Mouse (Mus musculus) E14TG2a.4 (cell line): ENCODE results near the gene Dcpp2.
"Not testable (repeated sequence)": the region's sequence is repeated elsewhere in the genome, so short reads cannot be mapped to it uniquely, and the experiment has no call there.

ENCODE experiments used
- H3K27me3 ChIP-seq: 2 replicates; pipeline ENCODE4 v1.6.1; 2014; ENCODE audit warnings: low read length, control low read depth; ENCODE audit not compliant: insufficient read depth
- H3K36me3 ChIP-seq: 2 replicates; pipeline ENCODE4 v1.6.1; 2014; ENCODE audit warnings: low read length, control low read depth; ENCODE audit not compliant: insufficient read depth
- H3K4me1 ChIP-seq: replicated peaks from 2 replicates; pipeline ENCODE4 v1.6.1; 2014; ENCODE audit warnings: low read depth, low read length, control low read depth
- H3K4me3 ChIP-seq: replicated peaks from 2 replicates; pipeline ENCODE4 v1.5.1; 2014; ENCODE audit warnings: mild to moderate bottlenecking, low read length
- H3K9me3 ChIP-seq: 2 replicates; pipeline ENCODE4 v1.6.1; 2014; ENCODE audit warnings: low read length, control low read depth
- CTCF ChIP-seq: conservative IDR thresholded peaks from 2 replicates; pipeline ENCODE4 v1.5.1; 2014; ENCODE audit warnings: low read length
- NANOG ChIP-seq: IDR thresholded peaks from 2 replicates; pipeline ENCODE4 v1.6.1; 2014; ENCODE audit warnings: borderline replicate concordance, low read length, mixed read lengths
- POU5F1 ChIP-seq: IDR thresholded peaks from 2 replicates; pipeline ENCODE4 v1.6.1; 2014; ENCODE audit warnings: low read length, borderline replicate concordance

Gene Dcpp2

DNA sequence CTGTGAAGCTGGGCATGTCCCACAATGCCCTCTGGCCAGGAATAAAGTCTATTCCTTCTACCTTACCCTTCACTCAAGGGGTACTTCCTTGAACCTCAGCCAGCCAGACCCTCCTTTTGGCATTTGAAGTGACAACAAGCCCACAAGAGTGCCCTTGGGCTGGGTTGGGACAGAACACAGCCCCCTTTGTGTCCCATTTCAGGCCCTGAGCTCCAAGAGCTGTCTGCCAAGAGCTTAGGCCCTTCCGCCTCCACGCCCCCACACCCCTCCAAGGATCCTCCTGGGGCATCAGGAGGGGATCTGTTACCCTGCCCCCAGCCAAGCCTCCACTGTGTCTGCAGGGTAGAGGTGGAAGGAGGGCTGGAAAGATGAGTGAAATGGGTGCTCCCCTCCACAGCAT lies 3.5 kb upstream of the Dcpp2 start:
- Histone ChIP-seq H3K4me3 (no peak overlapping the region), H3K27me3 (no peaks in the 10 kb centered on the region), H3K9me3 (peaks cover 38% of the 10 kb centered on the region), H3K36me3 (no peaks in the 10 kb centered on the region), H3K4me1 (no peaks in the 10 kb centered on the region)
- TF ChIP-seq NANOG (no peak), CTCF (no peak), POU5F1 (no peak)

GRCm38 (mm10) chr17:23917158-23917557 lies 36.5 kb downstream of the Dcpp2 start, which contains the start of gene Dcpp3:
TSS of gene Dcpp3 (plus strand) at chr17:23917458.
- not testable (repeated sequence) for H3K9me3 ChIP-seq, H3K4me3 ChIP-seq, H3K27me3 ChIP-seq, H3K36me3 ChIP-seq, H3K4me1 ChIP-seq

GRCm38 (mm10) chr17:23924531-23925007 lies 43.9 kb downstream of the Dcpp2 start:
- peak overlapping the region; percentile 66 for H3K4me3 ChIP-seq
- TF ChIP-seq POU5F1 (no peak), CTCF (no peak), NANOG (no peak)
- H3K27me3 ChIP-seq = no peaks in the 10 kb centered on the region
- peaks cover 51% of the 10 kb centered on the region for H3K9me3 ChIP-seq
- H3K4me1 ChIP-seq = no peaks in the 10 kb centered on the region
- H3K36me3 ChIP-seq = no peaks in the 10 kb centered on the region

- Histone ChIP-seq H3K27me3 (no peaks in the 10 kb centered on the region), H3K4me3 (peak overlapping the region; percentile 66), H3K4me1 (no peaks in the 10 kb centered on the region), H3K36me3 (no peaks in the 10 kb centered on the region), H3K9me3 (peaks cover 56% of the 10 kb centered on the region)
- no peak for TF ChIP-seq NANOG
These were observed 44.4 kb downstream of the Dcpp2 start for GRCm38 (mm10) chr17:23925090-23925493.

DNA sequence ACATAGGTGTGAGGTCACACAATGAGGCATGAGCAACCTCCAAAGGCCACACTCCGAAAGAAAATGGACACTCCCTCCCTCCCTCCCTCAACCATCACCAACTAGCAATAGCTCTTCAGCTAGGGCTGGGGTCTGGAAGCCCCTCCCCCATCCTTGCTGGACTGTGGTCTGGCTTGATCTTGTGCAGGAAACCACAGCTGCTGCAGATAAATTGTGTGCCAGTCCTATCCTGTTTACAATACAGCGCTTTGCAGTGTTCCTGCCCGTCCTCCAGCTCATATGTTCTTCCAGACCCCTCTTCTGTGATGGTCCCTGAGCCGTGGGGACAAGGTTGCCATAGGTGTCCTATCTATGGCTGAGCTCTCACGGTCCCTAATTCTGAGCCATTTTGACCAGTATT lies 50.5 kb downstream of the Dcpp2 start:
- no peaks in the 10 kb centered on the region for H3K27me3 ChIP-seq
- no peak overlapping the region for H3K4me3 ChIP-seq

GRCm38 (mm10) chr17:23941372-23941771 lies 60.7 kb downstream of the Dcpp2 start, which contains the start of gene Sbp:
TSS of gene Sbp (plus strand) at chr17:23941672.
- H3K4me3 ChIP-seq = no peak within 1 kb of the TSS
- no peaks in the 10 kb centered on the region for H3K36me3 ChIP-seq
- TF ChIP-seq POU5F1 = no peak
- TF ChIP-seq NANOG = no peak

More for the DNA sequence above, 50.5 kb downstream of the Dcpp2 start:
- H3K4me1 ChIP-seq = no peaks in the 10 kb centered on the region
- no peaks in the 10 kb centered on the region for H3K36me3 ChIP-seq
- no peak for TF ChIP-seq NANOG
- TF ChIP-seq CTCF = no peak
- no peak for TF ChIP-seq POU5F1
- peaks cover 47% of the 10 kb centered on the region for H3K9me3 ChIP-seq

DNA sequence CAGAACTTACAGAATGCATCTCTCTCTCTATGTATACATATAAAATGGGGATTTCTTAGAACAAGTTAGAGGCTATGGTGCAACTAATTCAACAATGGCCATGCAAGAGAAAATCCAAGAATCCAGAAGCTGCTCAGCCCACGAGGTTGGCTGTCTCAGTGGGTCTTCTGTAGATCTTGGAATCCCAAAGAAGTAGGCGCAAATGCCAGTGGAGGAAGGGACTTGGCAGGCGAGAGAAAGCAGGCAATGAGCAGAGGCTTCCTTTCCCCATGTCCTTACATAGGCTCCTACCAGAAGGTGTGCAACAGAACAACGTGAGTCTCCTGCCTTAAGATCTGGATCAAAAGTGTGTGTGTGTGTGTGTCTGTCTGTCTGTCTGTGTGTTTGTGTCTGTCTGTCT lies 66.8 kb downstream of the Dcpp2 start:
- H3K4me1 ChIP-seq, H3K36me3 ChIP-seq, H3K9me3 ChIP-seq, H3K27me3 ChIP-seq, H3K4me3 ChIP-seq: not testable (repeated sequence)

More at GRCm38 (mm10) chr17:23941372-23941771, 60.7 kb downstream of the Dcpp2 start, which contains the start of gene Sbp:
- Histone ChIP-seq H3K9me3 (no peaks in the 10 kb centered on the region), H3K4me1 (no peaks in the 10 kb centered on the region), H3K27me3 (no peaks in the 10 kb centered on the region)

DNA sequence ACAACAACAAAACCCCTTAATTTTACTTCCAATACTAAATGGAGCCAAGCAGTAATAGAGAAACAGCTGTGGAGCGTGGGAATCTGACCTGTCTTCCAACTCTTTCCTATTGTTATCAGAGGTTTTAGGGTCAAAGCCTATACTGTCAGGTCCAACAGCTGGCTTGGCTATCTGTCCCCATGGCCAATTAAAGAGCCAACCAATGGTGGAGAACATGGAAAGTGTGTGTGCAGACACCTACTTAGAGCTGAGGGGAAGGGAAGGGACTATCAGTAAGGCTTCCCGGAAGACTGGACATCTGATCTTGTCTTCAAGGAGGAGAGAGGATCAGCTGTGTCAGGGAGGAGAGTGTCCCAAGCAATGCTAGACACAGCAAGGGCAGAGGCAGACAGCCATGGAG lies 68.4 kb downstream of the Dcpp2 start:
- no peak for TF ChIP-seq CTCF
- no peak for TF ChIP-seq NANOG
- TF ChIP-seq POU5F1 = no peak
- Histone ChIP-seq H3K4me3 (no peak overlapping the region), H3K4me1 (no peaks in the 10 kb centered on the region), H3K36me3 (no peaks in the 10 kb centered on the region), H3K9me3 (no peaks in the 10 kb centered on the region), H3K27me3 (no peaks in the 10 kb centered on the region)
